Comparison of ENCODE assay signal across 22 mouse cellular contexts in genomic region chr14:21178356-21178755, GRCm38 (mm10).
DNase-seq lines count a peak whose midpoint lies in the region; ATAC-seq and TF ChIP-seq lines count a peak whose summit lies in the region.
"Had no signal": no experiment of that assay in that cellular context is flagged by ENCODE, and none has a peak within 500 bp of the region (broad histone marks: within the 10 kb centered on the region; RNA-seq: fewer than 3 reads in every experiment).

No protein-coding gene starts in this region.

- no peaks in the 10 kb centered on the region for H3K27me3 ChIP-seq in heart, embryonic 12.5 days (replicated peaks)
- no peaks in the 10 kb centered on the region for H3K27me3 ChIP-seq in heart, embryonic 15.5 days
- H3K27me3 ChIP-seq in ES-Bruce4 (ENCODE audit: control insufficient read depth, insufficient read depth, low read length, poor library complexity, severe bottlenecking): no peaks in the 10 kb centered on the region
- H3K27me3 ChIP-seq: forebrain, embryonic 13.5 days; hindbrain, embryonic 12.5 days; hindbrain, embryonic 15.5 days; Patski had no signal

- H3K4me1 ChIP-seq in heart, embryonic 12.5 days (replicated peaks): peaks cover 19% of the 10 kb centered on the region
- peaks cover 17% of the 10 kb centered on the region for H3K4me1 ChIP-seq in heart, embryonic 15.5 days (replicated peaks)
- no peaks in the 10 kb centered on the region for H3K4me1 ChIP-seq in ES-Bruce4 (ENCODE audit: control insufficient read depth, insufficient read depth, low read length)
- H3K4me1 ChIP-seq: forebrain, embryonic 10.5 days; forebrain, embryonic 13.5 days; hindbrain, embryonic 12.5 days; hindbrain, embryonic 15.5 days had no signal

- TF ChIP-seq EP300 in ES-Bruce4 (IDR thresholded peaks at IDR 0.05; ENCODE audit: insufficient read depth, low read depth, low read length): no peak

- TF ChIP-seq CTCF in ES-Bruce4 (IDR thresholded peaks at IDR 0.05; ENCODE audit: low read depth, low read length): no peak

- H3K4me2 ChIP-seq in heart, embryonic 12.5 days: no peak overlapping the region
- peak overlapping the region; percentile 21; the same call in 1 of the 2 replicates for H3K4me2 ChIP-seq in heart, embryonic 15.5 days
- H3K4me2 ChIP-seq: forebrain, embryonic 13.5 days; hindbrain, embryonic 12.5 days; hindbrain, embryonic 15.5 days had no signal

- no peak overlapping the region for H3K9ac ChIP-seq in heart, embryonic 12.5 days
- no peak overlapping the region for H3K9ac ChIP-seq in heart, embryonic 15.5 days
- H3K9ac ChIP-seq in ES-Bruce4 (ENCODE audit: low read depth, poor library complexity, severe bottlenecking): no peak overlapping the region
- H3K9ac ChIP-seq: forebrain, embryonic 13.5 days; hindbrain, embryonic 12.5 days; hindbrain, embryonic 15.5 days had no signal

- 38% methylated on average over 6 of the region's 6 CpGs for WGBS in heart, embryonic 12.5 days
- WGBS in heart, embryonic 15.5 days: 38% methylated on average over 6 of the region's 6 CpGs

- no peaks in the 10 kb centered on the region for H3K9me3 ChIP-seq in heart, embryonic 12.5 days (replicated peaks)
- H3K9me3 ChIP-seq in heart, embryonic 15.5 days (replicated peaks): no peaks in the 10 kb centered on the region
- no peaks in the 10 kb centered on the region for H3K9me3 ChIP-seq in ES-Bruce4 (replicated peaks; ENCODE audit: control insufficient read depth, insufficient read depth, low read length, poor library complexity, severe bottlenecking)
- H3K9me3 ChIP-seq: forebrain, embryonic 10.5 days; forebrain, embryonic 13.5 days; hindbrain, embryonic 12.5 days; hindbrain, embryonic 15.5 days had no signal

- no peak for TF ChIP-seq POLR2A in ES-Bruce4 (IDR thresholded peaks at IDR 0.05; ENCODE audit: insufficient read depth, low read length)

- ATAC-seq in heart, embryonic 12.5 days (ENCODE audit: insufficient number of reproducible peaks, low FRiP score): no peak
- peak; percentile 74; the same call in 1 of the 2 replicates for ATAC-seq in heart, embryonic 15.5 days (replicated peaks; ENCODE audit: insufficient number of reproducible peaks, insufficient read depth, low FRiP score, low read depth)
- ATAC-seq: CD4-positive, CD25-positive, alpha-beta regulatory T cell, adult 4 months; forebrain, embryonic 13.5 days; forebrain, embryonic 16.5 days; intestine, postnatal 0 days; Patski had no signal

- peak overlapping the region; percentile 3 for H3K27ac ChIP-seq in heart, embryonic 12.5 days (ENCODE audit: poor library complexity, severe bottlenecking)
- peak overlapping the region; percentile 88 for H3K27ac ChIP-seq in heart, embryonic 15.5 days
- peak overlapping the region; percentile 19; the same call in 1 of the 2 replicates for H3K27ac ChIP-seq in ES-Bruce4 (ENCODE audit: insufficient read depth, low read length)
- H3K27ac ChIP-seq: forebrain, embryonic 10.5 days; forebrain, embryonic 13.5 days; hindbrain, embryonic 12.5 days; hindbrain, embryonic 15.5 days had no signal

- no peak for DNase-seq in heart, adult 8-10 months (ENCODE audit: low spot score)
- no peak for DNase-seq in heart, postnatal 10 days
- peak; percentile 54 for DNase-seq in MN1 (ENCODE audit: low spot score)
- DNase-seq: adrenal gland, postnatal 10 days; adrenal gland, postnatal 36 days; cerebellum, adult 18-20 months; cerebellum, adult 9-10 months; cerebellum, postnatal 14 days; gastrocnemius, postnatal 10 days; gastrocnemius, postnatal 36 days; kidney, adult 2 months had no signal

- intact Hi-C loops in heart, postnatal 10 days (cut with DNase I): no loop called here

- H3K4me3 ChIP-seq in heart, embryonic 12.5 days: no peak overlapping the region
- H3K4me3 ChIP-seq in heart, embryonic 15.5 days: no peak overlapping the region
- H3K4me3 ChIP-seq in ES-Bruce4 (ENCODE audit: low read depth, low read length): no peak overlapping the region
- H3K4me3 ChIP-seq: forebrain, embryonic 10.5 days; forebrain, embryonic 13.5 days; hindbrain, embryonic 12.5 days; hindbrain, embryonic 15.5 days had no signal

- no peaks in the 10 kb centered on the region for H3K36me3 ChIP-seq in heart, embryonic 12.5 days
- no peaks in the 10 kb centered on the region for H3K36me3 ChIP-seq in heart, embryonic 15.5 days
- H3K36me3 ChIP-seq in ES-Bruce4 (ENCODE audit: control insufficient read depth, insufficient read depth, low read length, poor library complexity, severe bottlenecking): no peaks in the 10 kb centered on the region; the same call in 1 of the 2 replicates
- H3K36me3 ChIP-seq: forebrain, embryonic 10.5 days; hindbrain, embryonic 12.5 days; hindbrain, embryonic 15.5 days had no signal

Comparison
In these comparisons a context has a peak if more than half of its experiments do, and no peak if none do; other contexts are left out.
1. H3K27ac ChIP-seq: peak in every context shown above with its lines; median percentile 88 in heart, embryonic 15.5 days; 19 in ES-Bruce4; 3 in heart, embryonic 12.5 days.